Mouse (Mus musculus) small intestine, adult 2 months (tissue): ENCODE results near the gene Cacna1c.

Experiments
- CTCF ChIP-seq: fragments of 200-500 bp; IDR thresholded peaks from 2 replicates; pipeline ENCODE4 v1.5.1; 2012; ENCODE audit warnings: low read depth, mild to moderate bottlenecking, control low read depth, inconsistent platforms, low read length, moderate library complexity, mixed read lengths; ENCODE audit not compliant: insufficient replicate concordance, insufficient read length; ENCODE audit errors: extremely low read depth
- POLR2A ChIP-seq: fragments of 200-500 bp; IDR thresholded peaks from 2 replicates; pipeline ENCODE4 v1.6.1; 2012; ENCODE audit warnings: low read depth, mild to moderate bottlenecking, control low read depth, inconsistent platforms, low read length, moderate library complexity

- TF ChIP-seq POLR2A (no peak), CTCF (no peak)
Measured at GRCm38 (mm10) chr6:119085789-119086188, 110.4 kb downstream of the Cacna1c start.
